Mouse (Mus musculus): ENCODE measurements at regions not wholly inside any gene's neighbourhood (a gene's known extent, or its start where the extent isn't known, plus 50 kb on each side); places are given as distances from the start of the nearest gene placed in this dataset.

DNA sequence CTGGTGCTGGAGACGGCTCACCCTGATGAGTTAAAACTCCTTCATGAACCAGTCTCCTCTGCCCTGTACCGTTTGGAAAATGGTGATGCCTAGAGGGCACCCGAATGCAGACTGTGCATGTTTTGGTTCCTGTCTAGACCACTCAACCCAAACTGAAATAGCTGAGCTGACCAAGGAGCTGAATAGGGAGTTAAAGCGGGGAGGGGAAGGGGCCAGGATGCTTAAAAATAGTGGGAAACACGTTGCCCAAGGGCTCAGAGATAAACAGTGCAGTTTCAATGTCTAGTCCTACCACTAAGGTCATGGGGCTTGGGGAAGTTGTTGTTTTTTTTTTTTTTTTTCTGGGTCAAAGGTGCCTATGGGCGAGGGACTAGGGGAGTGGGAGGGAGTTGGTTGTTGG, 348.8 kb upstream of the Sall1 start:
- Histone ChIP-seq H3K79me2 (replicated peaks; ENCODE audit: control insufficient read depth, extremely low read depth, insufficient read depth, poor library complexity, severe bottlenecking) (no peaks in the 10 kb centered on the region), H3K9ac (ENCODE audit: insufficient read depth, low read depth) (no peak overlapping the region), H3K4me2 (ENCODE audit: insufficient read depth, low read depth, poor library complexity, severe bottlenecking) (no peak overlapping the region), H3K9me3 (replicated peaks; ENCODE audit: low read length) (peaks cover 32% of the 10 kb centered on the region), H3K36me3 (replicated peaks in 1 of 2; ENCODE audit: control insufficient read depth in 1 of 2, insufficient read depth in 1 of 2, low read length in 1 of 2) (no peaks in the 10 kb centered on the region), H3K27ac (ENCODE audit: insufficient read depth, low read depth) (no peak overlapping the region), H3K4me3 (replicated peaks in 1 of 3; ENCODE audit: low read depth in 2 of 3, low read length in 2 of 3, poor library complexity in 1 of 3) (no peak overlapping the region), H3K27me3 (replicated peaks) (no peaks in the 10 kb centered on the region), H3K4me1 (ENCODE audit: control insufficient read depth in 1 of 2, insufficient read depth in 2 of 2) (no peaks in the 10 kb centered on the region)
- no peak for DNase-seq (ENCODE audit: extremely low read depth)
- dilution Hi-C loops (cut with MboI; ENCODE audit: extremely low pct_ligation_motif_present, extremely low pct_unique_long_range_greater_than_20kb, low sequenced_read_pairs) (no loop called here), in situ Hi-C loops (cut with MboI; ENCODE audit: low pct_ligation_motif_present, low pct_unique_long_range_greater_than_20kb, low sequenced_read_pairs) (no loop called here)
- TF ChIP-seq E2F4 (IDR thresholded peaks at IDR 0.05; ENCODE audit: insufficient replicate concordance, low read depth, low read length): no peak
- no peak for TF ChIP-seq JUND (conservative IDR thresholded peaks at IDR 0.05; ENCODE audit: low read depth, low read length)

- DNase-seq (ENCODE audit: extremely low read depth): no peak
Measured at GRCm38 (mm10) chr8:89388761-89389160, 344.8 kb upstream of the Sall1 start.

GRCm38 (mm10) chr8:89387295-89387694, 343.3 kb upstream of the Sall1 start:
- H3K79me2 ChIP-seq (replicated peaks; ENCODE audit: control insufficient read depth, extremely low read depth, insufficient read depth, poor library complexity, severe bottlenecking): no peaks in the 10 kb centered on the region
- no peak overlapping the region for H3K27ac ChIP-seq (ENCODE audit: insufficient read depth, low read depth)
- peaks cover 30% of the 10 kb centered on the region for H3K9me3 ChIP-seq (replicated peaks; ENCODE audit: low read length)
- H3K4me3 ChIP-seq (replicated peaks in 1 of 3; ENCODE audit: low read depth in 2 of 3, low read length in 2 of 3, poor library complexity in 1 of 3): no peak overlapping the region
- dilution Hi-C loops (cut with MboI; ENCODE audit: extremely low pct_ligation_motif_present, extremely low pct_unique_long_range_greater_than_20kb, low sequenced_read_pairs) (no loop called here), in situ Hi-C loops (cut with MboI; ENCODE audit: low pct_ligation_motif_present, low pct_unique_long_range_greater_than_20kb, low sequenced_read_pairs) (no loop called here)
- no peaks in the 10 kb centered on the region for H3K27me3 ChIP-seq (replicated peaks)
- no peak for TF ChIP-seq EP300 (IDR thresholded peaks at IDR 0.05; ENCODE audit: low read length)
- DNase-seq (ENCODE audit: extremely low read depth): no peak
- H3K36me3 ChIP-seq (replicated peaks in 1 of 2; ENCODE audit: control insufficient read depth in 1 of 2, insufficient read depth in 1 of 2, low read length in 1 of 2): no peaks in the 10 kb centered on the region
- H3K9ac ChIP-seq (ENCODE audit: insufficient read depth, low read depth): no peak overlapping the region
- no peak overlapping the region for H3K4me2 ChIP-seq (ENCODE audit: insufficient read depth, low read depth, poor library complexity, severe bottlenecking)
- H3K4me1 ChIP-seq (ENCODE audit: control insufficient read depth in 1 of 2, insufficient read depth in 2 of 2): no peaks in the 10 kb centered on the region

More at GRCm38 (mm10) chr8:89388761-89389160, 344.8 kb upstream of the Sall1 start:
- Histone ChIP-seq H3K4me1 (ENCODE audit: control insufficient read depth in 1 of 2, insufficient read depth in 2 of 2) (no peaks in the 10 kb centered on the region), H3K9me3 (replicated peaks; ENCODE audit: low read length) (peaks cover 25% of the 10 kb centered on the region), H3K4me2 (ENCODE audit: insufficient read depth, low read depth, poor library complexity, severe bottlenecking) (no peak overlapping the region), H3K27me3 (replicated peaks) (no peaks in the 10 kb centered on the region), H3K27ac (ENCODE audit: insufficient read depth, low read depth) (no peak overlapping the region), H3K9ac (ENCODE audit: insufficient read depth, low read depth) (no peak overlapping the region), H3K36me3 (replicated peaks in 1 of 2; ENCODE audit: control insufficient read depth in 1 of 2, insufficient read depth in 1 of 2, low read length in 1 of 2) (no peaks in the 10 kb centered on the region), H3K79me2 (replicated peaks; ENCODE audit: control insufficient read depth, extremely low read depth, insufficient read depth, poor library complexity, severe bottlenecking) (no peaks in the 10 kb centered on the region), H3K4me3 (replicated peaks in 1 of 3; ENCODE audit: low read depth in 2 of 3, low read length in 2 of 3, poor library complexity in 1 of 3) (no peak overlapping the region)
- dilution Hi-C loops (cut with MboI; ENCODE audit: extremely low pct_ligation_motif_present, extremely low pct_unique_long_range_greater_than_20kb, low sequenced_read_pairs): no loop called here
- TF ChIP-seq NRF1 (IDR thresholded peaks at IDR 0.05; ENCODE audit: low read depth, low read length) (no peak), HCFC1 (IDR thresholded peaks at IDR 0.05; ENCODE audit: low read depth, low read length) (no peak), JUND (conservative IDR thresholded peaks at IDR 0.05; ENCODE audit: low read depth, low read length) (no peak), ZKSCAN1 (IDR thresholded peaks at IDR 0.05; ENCODE audit: borderline replicate concordance, low read depth, low read length) (no peak), IRF4 (IDR thresholded peaks at IDR 0.05; ENCODE audit: low read depth, low read length) (no peak), E2F4 (IDR thresholded peaks at IDR 0.05; ENCODE audit: insufficient replicate concordance, low read depth, low read length) (no peak), PAX5 (IDR thresholded peaks at IDR 0.05; ENCODE audit: low read length) (no peak), POLR2AphosphoS2 (IDR thresholded peaks at IDR 0.05; ENCODE audit: low read depth, low read length) (no peak), JUN (IDR thresholded peaks at IDR 0.05; ENCODE audit: insufficient read depth, low read depth, low read length) (no peak), MAX (IDR thresholded peaks at IDR 0.05; ENCODE audit: low read length) (no peak), ZNF384 (IDR thresholded peaks at IDR 0.05; ENCODE audit: low read depth, low read length) (no peak), CHD2 (IDR thresholded peaks at IDR 0.05; ENCODE audit: low read length) (no peak), SIN3A (IDR thresholded peaks at IDR 0.05; ENCODE audit: low read length) (no peak), USF1 (IDR thresholded peaks at IDR 0.05; ENCODE audit: low read depth, low read length) (no peak)
- in situ Hi-C loops (cut with MboI; ENCODE audit: low pct_ligation_motif_present, low pct_unique_long_range_greater_than_20kb, low sequenced_read_pairs): no loop called here
